Comparison of ENCODE assay signal across 27 mouse cellular contexts in genomic region chr12:117041409-117041808, GRCm38 (mm10).
A peak's percentile ranks its signal among the peaks of the same experiment; 100 is the strongest.
DNase-seq lines count a peak whose midpoint lies in the region; ATAC-seq and TF ChIP-seq lines count a peak whose summit lies in the region.
"Had no signal": no experiment of that assay in that cellular context is flagged by ENCODE, and none has a peak within 500 bp of the region (broad histone marks: within the 10 kb centered on the region; RNA-seq: fewer than 3 reads in every experiment).

No protein-coding gene starts in this region.

- H3K9ac ChIP-seq in intestine, postnatal 0 days (ENCODE audit: low read depth, low read length): no peak overlapping the region
- H3K9ac ChIP-seq in intestine, embryonic 15.5 days: no peak overlapping the region
- no peak overlapping the region for H3K9ac ChIP-seq in midbrain, embryonic 16.5 days (ENCODE audit: low read depth, low read length)
- no peak overlapping the region for H3K9ac ChIP-seq in ES-Bruce4 (ENCODE audit: low read depth, poor library complexity, severe bottlenecking)
- no peak overlapping the region for H3K9ac ChIP-seq in stomach, postnatal 0 days (ENCODE audit: low read length)
- H3K9ac ChIP-seq: forebrain, postnatal 0 days; heart, embryonic 13.5 days; hindbrain, embryonic 12.5 days; limb, embryonic 15.5 days; liver, embryonic 13.5 days; neural tube, embryonic 15.5 days had no signal

- no peaks in the 10 kb centered on the region for H3K36me3 ChIP-seq in intestine, postnatal 0 days (ENCODE audit: control insufficient read depth, insufficient read depth)
- H3K36me3 ChIP-seq in intestine, embryonic 15.5 days: no peaks in the 10 kb centered on the region
- no peaks in the 10 kb centered on the region for H3K36me3 ChIP-seq in midbrain, embryonic 10.5 days
- no peaks in the 10 kb centered on the region for H3K36me3 ChIP-seq in midbrain, embryonic 16.5 days (ENCODE audit: control insufficient read depth, insufficient read depth, low read length)
- no peaks in the 10 kb centered on the region for H3K36me3 ChIP-seq in ES-Bruce4 (ENCODE audit: control insufficient read depth, insufficient read depth, low read length, poor library complexity, severe bottlenecking)
- H3K36me3 ChIP-seq in stomach, postnatal 0 days (ENCODE audit: control insufficient read depth, insufficient read depth, low read length): no peaks in the 10 kb centered on the region
- H3K36me3 ChIP-seq: heart, embryonic 13.5 days; hindbrain, embryonic 12.5 days; limb, embryonic 10.5 days; limb, embryonic 15.5 days; liver, embryonic 13.5 days; neural tube, embryonic 15.5 days had no signal

- H3K4me1 ChIP-seq in intestine, postnatal 0 days (replicated peaks; ENCODE audit: control insufficient read depth, insufficient read depth, low read length): no peaks in the 10 kb centered on the region
- no peaks in the 10 kb centered on the region for H3K4me1 ChIP-seq in intestine, embryonic 15.5 days (replicated peaks)
- peaks cover 25% of the 10 kb centered on the region for H3K4me1 ChIP-seq in midbrain, embryonic 10.5 days
- H3K4me1 ChIP-seq in midbrain, embryonic 16.5 days (ENCODE audit: control insufficient read depth, insufficient read depth, low read length): no peaks in the 10 kb centered on the region
- peaks cover 2% of the 10 kb centered on the region for H3K4me1 ChIP-seq in ES-Bruce4 (ENCODE audit: control insufficient read depth, insufficient read depth, low read length)
- H3K4me1 ChIP-seq in stomach, postnatal 0 days (replicated peaks; ENCODE audit: control insufficient read depth, insufficient read depth): no peaks in the 10 kb centered on the region
- H3K4me1 ChIP-seq: heart, embryonic 13.5 days; limb, embryonic 15.5 days; liver, embryonic 13.5 days; neural tube, embryonic 15.5 days had no signal

- no peak for ATAC-seq in intestine, postnatal 0 days
- no peak for ATAC-seq in intestine, embryonic 15.5 days
- ATAC-seq in midbrain, embryonic 16.5 days: no peak
- ATAC-seq in stomach, postnatal 0 days (ENCODE audit: low FRiP score, low TSS enrichment): no peak
- ATAC-seq: forebrain, postnatal 0 days; Patski had no signal

- peak; percentile 21; the same call in 1 of the 2 replicates for TF ChIP-seq CTCF in intestine, postnatal 0 days (IDR thresholded peaks at IDR 0.05; ENCODE audit: low read depth)
- peak; percentile 14 for TF ChIP-seq CTCF in ES-Bruce4 (IDR thresholded peaks at IDR 0.05; ENCODE audit: low read depth, low read length)
- peak; percentile 10; the same call in 1 of the 2 replicates for TF ChIP-seq CTCF in stomach, postnatal 0 days (IDR thresholded peaks at IDR 0.05; ENCODE audit: low read depth)

- H3K4me3 ChIP-seq in intestine, postnatal 0 days (ENCODE audit: low read depth, low read length): no peak overlapping the region
- H3K4me3 ChIP-seq in intestine, embryonic 15.5 days (replicated peaks): no peak overlapping the region
- H3K4me3 ChIP-seq in midbrain, embryonic 10.5 days: no peak overlapping the region
- no peak overlapping the region for H3K4me3 ChIP-seq in midbrain, embryonic 16.5 days (ENCODE audit: low read depth, low read length)
- no peak overlapping the region for H3K4me3 ChIP-seq in ES-Bruce4 (ENCODE audit: low read depth, low read length)
- H3K4me3 ChIP-seq in stomach, postnatal 0 days (ENCODE audit: low read depth, low read length): no peak overlapping the region
- H3K4me3 ChIP-seq: erythroblast, embryonic 14.5 days; heart, embryonic 13.5 days; hindbrain, embryonic 12.5 days; limb, embryonic 10.5 days; limb, embryonic 15.5 days; liver, embryonic 13.5 days; neural tube, embryonic 15.5 days had no signal

- H3K27ac ChIP-seq in intestine, postnatal 0 days (ENCODE audit: low read depth, low read length): no peak overlapping the region
- H3K27ac ChIP-seq in intestine, embryonic 15.5 days: no peak overlapping the region
- H3K27ac ChIP-seq in midbrain, embryonic 10.5 days (replicated peaks): 0 out of 2 replicates have a peak overlapping the region, but pooled peaks have one; percentile 38
- no peak overlapping the region for H3K27ac ChIP-seq in midbrain, embryonic 16.5 days (ENCODE audit: low read length)
- no peak overlapping the region for H3K27ac ChIP-seq in ES-Bruce4 (ENCODE audit: insufficient read depth, low read length)
- H3K27ac ChIP-seq in stomach, postnatal 0 days (replicated peaks): no peak overlapping the region
- H3K27ac ChIP-seq: heart, embryonic 13.5 days; hindbrain, embryonic 12.5 days; limb, embryonic 10.5 days; limb, embryonic 15.5 days; liver, embryonic 13.5 days; neural tube, embryonic 15.5 days had no signal

- no peak for DNase-seq in midbrain, embryonic 10.5 days (ENCODE audit: low spot score)
- DNase-seq in stomach, postnatal 0 days (ENCODE audit: low spot score): no peak
- DNase-seq in kidney, postnatal 14 days: no peak
- DNase-seq: adrenal gland, postnatal 25 days; cerebellum, adult 18-20 months; cerebellum, postnatal 10 days; forebrain, postnatal 0 days; heart, postnatal 14 days; kidney, adult 8-10 months; liver, embryonic 13.5 days; lung, adult 18-20 months; lung, postnatal 14 days; right cerebral cortex, adult 18-20 months; spleen, adult 18-20 months; thymus, adult 18-20 months; thymus, postnatal 25 days had no signal

- no peak for TF ChIP-seq POLR2A in ES-Bruce4 (IDR thresholded peaks at IDR 0.05; ENCODE audit: insufficient read depth, low read length)

- no peaks in the 10 kb centered on the region for H3K9me3 ChIP-seq in intestine, postnatal 0 days (ENCODE audit: control insufficient read depth)
- no peaks in the 10 kb centered on the region for H3K9me3 ChIP-seq in intestine, embryonic 15.5 days
- peaks cover 8% of the 10 kb centered on the region for H3K9me3 ChIP-seq in midbrain, embryonic 10.5 days (replicated peaks)
- H3K9me3 ChIP-seq in midbrain, embryonic 16.5 days (replicated peaks; ENCODE audit: control insufficient read depth, low read length, poor library complexity, severe bottlenecking): no peaks in the 10 kb centered on the region
- no peaks in the 10 kb centered on the region for H3K9me3 ChIP-seq in ES-Bruce4 (replicated peaks; ENCODE audit: control insufficient read depth, insufficient read depth, low read length, poor library complexity, severe bottlenecking)
- H3K9me3 ChIP-seq in stomach, postnatal 0 days (ENCODE audit: control insufficient read depth, low read length): no peaks in the 10 kb centered on the region
- H3K9me3 ChIP-seq: heart, embryonic 13.5 days; hindbrain, embryonic 12.5 days; limb, embryonic 10.5 days; limb, embryonic 15.5 days; liver, embryonic 13.5 days; neural tube, embryonic 15.5 days had no signal

- H3K4me2 ChIP-seq in intestine, postnatal 0 days (replicated peaks; ENCODE audit: low read depth): no peak overlapping the region
- no peak overlapping the region for H3K4me2 ChIP-seq in intestine, embryonic 15.5 days (replicated peaks)
- no peak overlapping the region for H3K4me2 ChIP-seq in midbrain, embryonic 16.5 days (ENCODE audit: low read length)
- no peak overlapping the region for H3K4me2 ChIP-seq in stomach, postnatal 0 days (replicated peaks; ENCODE audit: low read depth)
- H3K4me2 ChIP-seq: heart, embryonic 13.5 days; hindbrain, embryonic 12.5 days; limb, embryonic 15.5 days; liver, embryonic 13.5 days; neural tube, embryonic 15.5 days had no signal

- WGBS in intestine, postnatal 0 days: 91% methylated on average over 2 of the region's 2 CpGs
- 91% methylated on average over 2 of the region's 2 CpGs for WGBS in intestine, embryonic 15.5 days
- 91% methylated on average over 2 of the region's 2 CpGs for WGBS in midbrain, embryonic 10.5 days
- 96% methylated on average over 2 of the region's 2 CpGs for WGBS in midbrain, embryonic 16.5 days
- 93% methylated on average over 2 of the region's 2 CpGs for WGBS in stomach, postnatal 0 days

- TF ChIP-seq EP300 in ES-Bruce4 (IDR thresholded peaks at IDR 0.05; ENCODE audit: insufficient read depth, low read depth, low read length): no peak
- no peak for TF ChIP-seq EP300 in stomach, postnatal 0 days (optimal IDR thresholded peaks at IDR 0.05)

- H3K27me3 ChIP-seq in intestine, postnatal 0 days (replicated peaks; ENCODE audit: control insufficient read depth, insufficient read depth, low read length): no peaks in the 10 kb centered on the region
- no peaks in the 10 kb centered on the region for H3K27me3 ChIP-seq in intestine, embryonic 15.5 days (replicated peaks)
- H3K27me3 ChIP-seq in midbrain, embryonic 10.5 days (ENCODE audit: low read depth, poor library complexity, severe bottlenecking): peaks cover 14% of the 10 kb centered on the region
- H3K27me3 ChIP-seq in midbrain, embryonic 16.5 days (ENCODE audit: control insufficient read depth, insufficient read depth, low read depth, low read length): no peaks in the 10 kb centered on the region
- no peaks in the 10 kb centered on the region for H3K27me3 ChIP-seq in ES-Bruce4 (ENCODE audit: control insufficient read depth, insufficient read depth, low read length, poor library complexity, severe bottlenecking)
- H3K27me3 ChIP-seq in stomach, postnatal 0 days (ENCODE audit: control insufficient read depth, insufficient read depth, low read length): no peaks in the 10 kb centered on the region
- H3K27me3 ChIP-seq: heart, embryonic 13.5 days; hindbrain, embryonic 12.5 days; limb, embryonic 15.5 days; liver, embryonic 13.5 days; neural tube, embryonic 15.5 days; Patski had no signal
